Comparison of ENCODE assay signal across 11 mouse cellular contexts in the genomic region with DNA sequence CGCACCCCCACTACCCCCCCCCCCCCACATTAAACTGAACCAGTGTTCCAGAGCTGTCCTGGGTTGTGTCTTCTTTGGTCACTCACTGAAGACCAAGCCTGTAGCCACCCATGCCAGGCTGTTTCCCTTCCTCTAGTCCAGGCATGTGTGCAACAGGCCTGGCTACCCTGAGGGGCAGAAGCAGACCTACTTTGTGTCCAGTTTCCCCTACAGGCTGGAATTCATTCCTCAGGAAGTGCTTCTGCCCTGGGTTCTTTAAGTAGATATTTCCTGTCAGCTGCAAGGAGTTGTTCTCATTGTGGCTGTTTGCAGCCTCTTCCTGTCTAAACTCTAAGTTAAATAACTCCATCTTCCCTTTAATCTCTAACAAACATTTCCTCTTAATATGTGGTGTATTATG.
DNase-seq lines count a peak whose midpoint lies in the region; ATAC-seq and TF ChIP-seq lines count a peak whose summit lies in the region.
"Had no signal": no experiment of that assay in that cellular context is flagged by ENCODE, and none has a peak within 500 bp of the region (broad histone marks: within the 10 kb centered on the region; RNA-seq: fewer than 3 reads in every experiment).

No protein-coding gene starts in this region.

- no peaks in the 10 kb centered on the region for H3K9me3 ChIP-seq in heart, embryonic 14.5 days (ENCODE audit: control insufficient read depth, low read length)
- H3K9me3 ChIP-seq in megakaryocyte, embryonic 14.5 days, result no peaks in the 10 kb centered on the region
- H3K9me3 ChIP-seq in intestine, postnatal 0 days (ENCODE audit: control insufficient read depth), result no peaks in the 10 kb centered on the region
- H3K9me3 ChIP-seq: embryonic facial prominence, embryonic 13.5 days had no signal

- no peaks in the 10 kb centered on the region for H3K4me1 ChIP-seq in heart, embryonic 14.5 days (ENCODE audit: control insufficient read depth in 2 of 2, insufficient read depth in 2 of 2, low read length in 2 of 2)
- peaks cover 3% of the 10 kb centered on the region; the same call in 1 of the 2 replicates for H3K4me1 ChIP-seq in heart, adult 2 months (ENCODE audit: control insufficient read depth, insufficient read depth, low read length)
- peaks cover 66% of the 10 kb centered on the region for H3K4me1 ChIP-seq in megakaryocyte, embryonic 14.5 days
- peaks cover 2% of the 10 kb centered on the region; the same call in 1 of the 2 replicates for H3K4me1 ChIP-seq in intestine, postnatal 0 days (replicated peaks; ENCODE audit: control insufficient read depth, insufficient read depth, low read length)
- H3K4me1 ChIP-seq: embryonic facial prominence, embryonic 13.5 days had no signal

- H3K27ac ChIP-seq in heart, embryonic 14.5 days (replicated peaks in 1 of 2; ENCODE audit: control insufficient read depth in 1 of 2, insufficient read depth in 1 of 2, low read depth in 2 of 2, low read length in 2 of 2), result peak overlapping the region; percentile 62 to 67
- H3K27ac ChIP-seq in heart, adult 2 months, result no peak overlapping the region
- no peak overlapping the region for H3K27ac ChIP-seq in intestine, postnatal 0 days (ENCODE audit: low read depth, low read length)
- H3K27ac ChIP-seq: embryonic facial prominence, embryonic 13.5 days had no signal

- no peak overlapping the region for H3K4me3 ChIP-seq in heart, embryonic 14.5 days (ENCODE audit: control insufficient read depth in 1 of 2, insufficient read depth in 1 of 2, low read depth in 1 of 2, low read length in 2 of 2)
- no peak overlapping the region for H3K4me3 ChIP-seq in heart, adult 2 months
- H3K4me3 ChIP-seq in megakaryocyte, embryonic 14.5 days (replicated peaks), result peak overlapping the region; percentile 56
- H3K4me3 ChIP-seq in intestine, postnatal 0 days (ENCODE audit: low read depth, low read length), result no peak overlapping the region
- H3K4me3 ChIP-seq: embryonic facial prominence, embryonic 13.5 days had no signal

- TF ChIP-seq EP300 in heart, adult 2 months (IDR thresholded peaks at IDR 0.05; ENCODE audit: insufficient read depth, low read depth, low read length), result no peak

- intact Hi-C loops in heart, adult 2 months (cut with DNase I), result no loop called here
- intact Hi-C loops in left cerebral cortex, postnatal 14 days (cut with DNase I), result no loop called here

- TF ChIP-seq POLR2A in heart, adult 2 months (IDR thresholded peaks at IDR 0.05; ENCODE audit: insufficient read depth, low read depth, low read length), result no peak

- no peak overlapping the region for H3K9ac ChIP-seq in heart, embryonic 14.5 days (ENCODE audit: low read length)
- H3K9ac ChIP-seq in heart, adult 2 months (ENCODE audit: low read depth, low read length), result no peak overlapping the region
- no peak overlapping the region for H3K9ac ChIP-seq in intestine, postnatal 0 days (ENCODE audit: low read depth, low read length)
- H3K9ac ChIP-seq: embryonic facial prominence, embryonic 13.5 days had no signal

- WGBS in heart, embryonic 14.5 days, result 71% methylated on average over 1 of the region's 1 CpGs
- 38% methylated on average over 1 of the region's 1 CpGs for WGBS in heart, adult 2 months
- 50% methylated on average over 1 of the region's 1 CpGs for WGBS in intestine, postnatal 0 days

- no peak overlapping the region for H3K4me2 ChIP-seq in heart, embryonic 14.5 days (ENCODE audit: low read length)
- H3K4me2 ChIP-seq in intestine, postnatal 0 days (replicated peaks; ENCODE audit: low read depth), result no peak overlapping the region
- H3K4me2 ChIP-seq: embryonic facial prominence, embryonic 13.5 days had no signal

- no peaks in the 10 kb centered on the region for H3K36me3 ChIP-seq in heart, embryonic 14.5 days (ENCODE audit: control insufficient read depth, insufficient read depth, low read length)
- H3K36me3 ChIP-seq in heart, adult 2 months (ENCODE audit: control insufficient read depth, insufficient read depth, low read length), result no peaks in the 10 kb centered on the region
- H3K36me3 ChIP-seq in megakaryocyte, embryonic 14.5 days (replicated peaks; ENCODE audit: low read length), result no peaks in the 10 kb centered on the region
- no peaks in the 10 kb centered on the region for H3K36me3 ChIP-seq in intestine, postnatal 0 days (ENCODE audit: control insufficient read depth, insufficient read depth)
- H3K36me3 ChIP-seq: embryonic facial prominence, embryonic 13.5 days had no signal

- no peaks in the 10 kb centered on the region for H3K79me2 ChIP-seq in heart, adult 2 months (replicated peaks; ENCODE audit: control insufficient read depth, insufficient read depth, low read length)

- no peak for TF ChIP-seq CTCF in heart, adult 2 months (IDR thresholded peaks at IDR 0.05)
- TF ChIP-seq CTCF in intestine, postnatal 0 days (IDR thresholded peaks at IDR 0.05; ENCODE audit: low read depth), result peak; percentile 38

- no peaks in the 10 kb centered on the region for H3K27me3 ChIP-seq in heart, embryonic 14.5 days (ENCODE audit: control insufficient read depth, insufficient read depth, low read length)
- no peaks in the 10 kb centered on the region for H3K27me3 ChIP-seq in heart, adult 2 months (ENCODE audit: control insufficient read depth, insufficient read depth, low read length)
- H3K27me3 ChIP-seq in megakaryocyte, embryonic 14.5 days (replicated peaks), result no peaks in the 10 kb centered on the region
- no peaks in the 10 kb centered on the region for H3K27me3 ChIP-seq in intestine, postnatal 0 days (replicated peaks; ENCODE audit: control insufficient read depth, insufficient read depth, low read length)
- H3K27me3 ChIP-seq: CH12.LX; embryonic facial prominence, embryonic 13.5 days had no signal

- no peak for DNase-seq in heart, adult 2 months
- peak; percentile 3 to 10 for DNase-seq in thymus, postnatal 36 days
- DNase-seq in left cerebral cortex, postnatal 14 days (ENCODE audit: low spot score in 2 of 2), result no peak
- no peak for DNase-seq in left cerebral cortex, adult 9 months (ENCODE audit: low spot score in 2 of 2)
- DNase-seq: right cerebral cortex, adult 18-20 months had no signal

- ATAC-seq in heart, embryonic 14.5 days (ENCODE audit: insufficient number of reproducible peaks, insufficient read depth, low FRiP score, low read depth), result no peak
- no peak for ATAC-seq in megakaryocyte, adult 5-6 weeks (ENCODE audit: poor library complexity, severe bottlenecking)
- ATAC-seq in intestine, postnatal 0 days, result no peak

Comparison
In these comparisons a context has a peak if more than half of its experiments do, and no peak if none do; other contexts are left out.
1. H3K27ac ChIP-seq: peak in heart, embryonic 14.5 days (2 of 2); none in heart, adult 2 months (single experiment) and intestine, postnatal 0 days (single experiment).
2. DNase-seq: peak in thymus, postnatal 36 days (2 of 2); none in heart, adult 2 months (0 of 2), left cerebral cortex, postnatal 14 days (0 of 2) and left cerebral cortex, adult 9 months (0 of 2).